Mouse (Mus musculus): ENCODE results near the gene Acot10. TPM values are rescaled to one million over a fixed set of nuclear protein-coding genes. Genes with fewer than 3 reads are reported as not detected.
"Not testable (repeated sequence)": the region's sequence is repeated elsewhere in the genome, so short reads cannot be mapped to it uniquely, and the experiment has no call there.

Gene Acot10
- 0.13 and 0.14 TPM in 2 replicates for polyA plus RNA-seq (2014; fragmentation: Nextera tagmentation; extraction: Ambion mirVana)

GRCm38 (mm10) chr15:20666650-20667049 is at the start of gene Acot10:
Acot10 (minus strand) TSS chr15:20666750.
- Histone ChIP-seq H3K36me3 (ENCODE audit: control insufficient read depth, insufficient read depth, low read length) (no peaks in the 10 kb centered on the region), H3K27ac (replicated peaks; ENCODE audit: low read depth, low read length) (no peak within 1 kb of the TSS), H3K9ac (ENCODE audit: low read depth, low read length) (no peak within 1 kb of the TSS), H3K4me3 (ENCODE audit: low read depth, low read length) (no peak within 1 kb of the TSS), H3K9me3 (ENCODE audit: control insufficient read depth, low read length) (no peaks in the 10 kb centered on the region), H3K27me3 (replicated peaks; ENCODE audit: control insufficient read depth, insufficient read depth, low read length) (no peaks in the 10 kb centered on the region), H3K4me2 (ENCODE audit: low read depth, low read length) (no peak within 1 kb of the TSS), H3K4me1 (ENCODE audit: control insufficient read depth, insufficient read depth, low read length) (no peaks in the 10 kb centered on the region)
- ATAC-seq (ENCODE audit: low read depth) (no peak), DNase-seq (ENCODE audit: low spot score) (no peak)
- WGBS = 91% methylated on average over 10 of the region's 10 CpGs

GRCm38 (mm10) chr15:20711859-20712258 is 45.3 kb upstream of the Acot10 start:
- Histone ChIP-seq H3K4me1 (ENCODE audit: control insufficient read depth, insufficient read depth, low read length) (no peaks in the 10 kb centered on the region), H3K36me3 (ENCODE audit: control insufficient read depth, insufficient read depth, low read length) (no peaks in the 10 kb centered on the region), H3K4me2 (ENCODE audit: low read depth, low read length) (no peak overlapping the region), H3K9ac (ENCODE audit: low read depth, low read length) (no peak overlapping the region), H3K9me3 (ENCODE audit: control insufficient read depth, low read length) (no peaks in the 10 kb centered on the region), H3K27me3 (replicated peaks; ENCODE audit: control insufficient read depth, insufficient read depth, low read length) (no peaks in the 10 kb centered on the region), H3K4me3 (ENCODE audit: low read depth, low read length) (no peak overlapping the region), H3K27ac (replicated peaks; ENCODE audit: low read depth, low read length) (no peak overlapping the region)
- WGBS = 72% methylated on average over 4 of the region's 4 CpGs
- ATAC-seq (ENCODE audit: low read depth) = no peak
- DNase-seq (ENCODE audit: low spot score) = no peak

- no peak overlapping the region for H3K9ac ChIP-seq (ENCODE audit: low read depth, low read length)
- 79% methylated on average over 5 of the region's 5 CpGs for WGBS
- H3K4me2 ChIP-seq (ENCODE audit: low read depth, low read length) = no peak overlapping the region
- no peak overlapping the region for H3K27ac ChIP-seq (replicated peaks; ENCODE audit: low read depth, low read length)
- ATAC-seq (ENCODE audit: low read depth) (no peak), DNase-seq (ENCODE audit: low spot score) (no peak)
- H3K36me3 ChIP-seq (ENCODE audit: control insufficient read depth, insufficient read depth, low read length) = no peaks in the 10 kb centered on the region
- H3K4me3 ChIP-seq (ENCODE audit: low read depth, low read length) = no peak overlapping the region
- H3K4me1 ChIP-seq (ENCODE audit: control insufficient read depth, insufficient read depth, low read length) = no peaks in the 10 kb centered on the region
- H3K9me3 ChIP-seq (ENCODE audit: control insufficient read depth, low read length) = no peaks in the 10 kb centered on the region
- no peaks in the 10 kb centered on the region for H3K27me3 ChIP-seq (replicated peaks; ENCODE audit: control insufficient read depth, insufficient read depth, low read length)
These were observed 29.7 kb upstream of the Acot10 start for GRCm38 (mm10) chr15:20696229-20696628.

- no peak for ATAC-seq (ENCODE audit: low read depth)
- Histone ChIP-seq H3K4me2 (ENCODE audit: low read depth, low read length) (no peak overlapping the region), H3K4me3 (ENCODE audit: low read depth, low read length) (no peak overlapping the region), H3K36me3 (ENCODE audit: control insufficient read depth, insufficient read depth, low read length) (no peaks in the 10 kb centered on the region), H3K9ac (ENCODE audit: low read depth, low read length) (no peak overlapping the region), H3K27me3 (replicated peaks; ENCODE audit: control insufficient read depth, insufficient read depth, low read length) (no peaks in the 10 kb centered on the region), H3K27ac (replicated peaks; ENCODE audit: low read depth, low read length) (no peak overlapping the region), H3K9me3 (ENCODE audit: control insufficient read depth, low read length) (no peaks in the 10 kb centered on the region), H3K4me1 (ENCODE audit: control insufficient read depth, insufficient read depth, low read length) (no peaks in the 10 kb centered on the region)
- DNase-seq (ENCODE audit: low spot score) = no peak
- 76% methylated on average over 5 of the region's 5 CpGs for WGBS
These were observed 17.6 kb upstream of the Acot10 start for GRCm38 (mm10) chr15:20684200-20684599.

- H3K4me3 ChIP-seq (ENCODE audit: low read depth, low read length) = no peak overlapping the region
- DNase-seq (ENCODE audit: low spot score) = no peak
- H3K36me3 ChIP-seq (ENCODE audit: control insufficient read depth, insufficient read depth, low read length) = no peaks in the 10 kb centered on the region
- no peak for ATAC-seq (ENCODE audit: low read depth)
- no peak overlapping the region for H3K9ac ChIP-seq (ENCODE audit: low read depth, low read length)
- 71% methylated on average over 2 of the region's 2 CpGs for WGBS
- no peaks in the 10 kb centered on the region for H3K9me3 ChIP-seq (ENCODE audit: control insufficient read depth, low read length)
- no peaks in the 10 kb centered on the region for H3K4me1 ChIP-seq (ENCODE audit: control insufficient read depth, insufficient read depth, low read length)
- H3K27ac ChIP-seq (replicated peaks; ENCODE audit: low read depth, low read length) = no peak overlapping the region
- H3K27me3 ChIP-seq (replicated peaks; ENCODE audit: control insufficient read depth, insufficient read depth, low read length) = no peaks in the 10 kb centered on the region
- H3K4me2 ChIP-seq (ENCODE audit: low read depth, low read length) = no peak overlapping the region
These were observed 16.2 kb upstream of the Acot10 start for GRCm38 (mm10) chr15:20682719-20683118.

GRCm38 (mm10) chr15:20669507-20669906 is 3.0 kb upstream of the Acot10 start:
- not testable (repeated sequence) for H3K9ac ChIP-seq (ENCODE audit: low read depth, low read length); H3K4me1 ChIP-seq (ENCODE audit: control insufficient read depth, insufficient read depth, low read length); H3K27me3 ChIP-seq (replicated peaks; ENCODE audit: control insufficient read depth, insufficient read depth, low read length); H3K27ac ChIP-seq (replicated peaks; ENCODE audit: low read depth, low read length); H3K4me3 ChIP-seq (ENCODE audit: low read depth, low read length); ATAC-seq (ENCODE audit: low read depth); H3K4me2 ChIP-seq (ENCODE audit: low read depth, low read length); DNase-seq (ENCODE audit: low spot score); H3K36me3 ChIP-seq (ENCODE audit: control insufficient read depth, insufficient read depth, low read length); H3K9me3 ChIP-seq (ENCODE audit: control insufficient read depth, low read length)
- 51% methylated on average over 2 of the region's 2 CpGs for WGBS

- DNase-seq (ENCODE audit: low spot score) (no peak), ATAC-seq (ENCODE audit: low read depth) (no peak)
- H3K36me3 ChIP-seq (ENCODE audit: control insufficient read depth, insufficient read depth, low read length) = no peaks in the 10 kb centered on the region
- H3K4me1 ChIP-seq (ENCODE audit: control insufficient read depth, insufficient read depth, low read length) = no peaks in the 10 kb centered on the region
- H3K9ac ChIP-seq (ENCODE audit: low read depth, low read length) = no peak overlapping the region
- no peak overlapping the region for H3K4me3 ChIP-seq (ENCODE audit: low read depth, low read length)
- H3K4me2 ChIP-seq (ENCODE audit: low read depth, low read length) = no peak overlapping the region
- H3K9me3 ChIP-seq (ENCODE audit: control insufficient read depth, low read length) = no peaks in the 10 kb centered on the region
- 74% methylated on average over 1 of the region's 1 CpGs for WGBS
- H3K27me3 ChIP-seq (replicated peaks; ENCODE audit: control insufficient read depth, insufficient read depth, low read length) = no peaks in the 10 kb centered on the region
- no peak overlapping the region for H3K27ac ChIP-seq (replicated peaks; ENCODE audit: low read depth, low read length)
These were observed 1.4 kb upstream of the Acot10 start for GRCm38 (mm10) chr15:20667989-20668388.

- H3K9ac ChIP-seq (ENCODE audit: low read depth, low read length) = no peak overlapping the region
- no peak overlapping the region for H3K4me3 ChIP-seq (ENCODE audit: low read depth, low read length)
- ATAC-seq (ENCODE audit: low read depth) = no peak
- H3K36me3 ChIP-seq (ENCODE audit: control insufficient read depth, insufficient read depth, low read length) = no peaks in the 10 kb centered on the region
- H3K27me3 ChIP-seq (replicated peaks; ENCODE audit: control insufficient read depth, insufficient read depth, low read length) = no peaks in the 10 kb centered on the region
- no peaks in the 10 kb centered on the region for H3K4me1 ChIP-seq (ENCODE audit: control insufficient read depth, insufficient read depth, low read length)
- DNase-seq (ENCODE audit: low spot score) = peak; percentile 10
- H3K9me3 ChIP-seq (ENCODE audit: control insufficient read depth, low read length) = no peaks in the 10 kb centered on the region
- no peak overlapping the region for H3K27ac ChIP-seq (replicated peaks; ENCODE audit: low read depth, low read length)
- H3K4me2 ChIP-seq (ENCODE audit: low read depth, low read length) = no peak overlapping the region
These were observed 800 bp upstream of the Acot10 start for GRCm38 (mm10) chr15:20667350-20667749.

- Histone ChIP-seq H3K4me3 (ENCODE audit: low read depth, low read length) (no peak overlapping the region), H3K27me3 (replicated peaks; ENCODE audit: control insufficient read depth, insufficient read depth, low read length) (no peaks in the 10 kb centered on the region), H3K27ac (replicated peaks; ENCODE audit: low read depth, low read length) (no peak overlapping the region), H3K4me1 (ENCODE audit: control insufficient read depth, insufficient read depth, low read length) (no peaks in the 10 kb centered on the region), H3K9me3 (ENCODE audit: control insufficient read depth, low read length) (no peaks in the 10 kb centered on the region), H3K9ac (ENCODE audit: low read depth, low read length) (no peak overlapping the region), H3K4me2 (ENCODE audit: low read depth, low read length) (no peak overlapping the region), H3K36me3 (ENCODE audit: control insufficient read depth, insufficient read depth, low read length) (no peaks in the 10 kb centered on the region)
- no peak for ATAC-seq (ENCODE audit: low read depth)
- peak; percentile 17 for DNase-seq (ENCODE audit: low spot score)
- WGBS = 72% methylated on average over 2 of the region's 2 CpGs
These were observed 6.3 kb downstream of the Acot10 start for GRCm38 (mm10) chr15:20660221-20660620.

All from embryonic facial prominence, embryonic 14.5 days (tissue).